Mouse (Mus musculus) layer of hippocampus, adult 18-20 months (tissue): Measurements from ENCODE around the gene Kcnc3. TPM values are rescaled to one million over a fixed set of nuclear protein-coding genes. Genes with fewer than 3 reads are reported as not detected.

Experiments
- DNase-seq, 2 experiments: peaks; one replicate each; pipeline ENCODE4 v3.0.0; 2022; ENCODE audit warnings: low spot score in 2 of 2
- total RNA-seq, 2 experiments: library from RNA; stranded (reverse); gene quantifications; 2 replicates each; pipeline ENCODE4 v1.2.3; 2021

Gene Kcnc3
- total RNA-seq, 2 experiments from 2014 or later, result 164 to 170 TPM

- DNase-seq, result no peak
Measured at GRCm38 (mm10) chr7:44595131-44595561, 4.7 kb downstream of the Kcnc3 start.

GRCm38 (mm10) chr7:44596051-44596450 lies 5.6 kb downstream of the Kcnc3 start:
- DNase-seq, result no peak

GRCm38 (mm10) chr7:44596996-44597538 lies 6.6 kb downstream of the Kcnc3 start:
- no peak for DNase-seq

GRCm38 (mm10) chr7:44597666-44598065 lies 7.2 kb downstream of the Kcnc3 start:
- DNase-seq, result no peak

GRCm38 (mm10) chr7:44598336-44598735 lies 7.9 kb downstream of the Kcnc3 start:
- no peak for DNase-seq

- no peak for DNase-seq
Measured at GRCm38 (mm10) chr7:44600691-44601262, 10.3 kb downstream of the Kcnc3 start.

- no peak for DNase-seq
Measured at GRCm38 (mm10) chr7:44601646-44602045, 11.2 kb downstream of the Kcnc3 start.

- peak; percentile 81 to 95 for DNase-seq
Measured at GRCm38 (mm10) chr7:44602443-44602842, 12.0 kb downstream of the Kcnc3 start.

GRCm38 (mm10) chr7:44603186-44603855 lies 12.9 kb downstream of the Kcnc3 start:
- DNase-seq, result peak in 1 of 2 experiments; percentile 50

- DNase-seq, result peak in 1 of 2 experiments; percentile 78
Measured at GRCm38 (mm10) chr7:44604139-44604606, 13.7 kb downstream of the Kcnc3 start.

- DNase-seq, result peak in 1 of 2 experiments; percentile 22
Measured at GRCm38 (mm10) chr7:44604619-44605018, 14.2 kb downstream of the Kcnc3 start.

GRCm38 (mm10) chr7:44605436-44605835 lies 15.0 kb downstream of the Kcnc3 start:
- no peak for DNase-seq

- peak in 1 of 2 experiments; percentile 37 for DNase-seq
Measured at GRCm38 (mm10) chr7:44606171-44606901, 15.9 kb downstream of the Kcnc3 start.

GRCm38 (mm10) chr7:44612192-44612591 lies 21.7 kb downstream of the Kcnc3 start:
- no peak for DNase-seq

- no peak for DNase-seq
Measured at GRCm38 (mm10) chr7:44614041-44614688, 23.7 kb downstream of the Kcnc3 start.

- no peak for DNase-seq
Measured at GRCm38 (mm10) chr7:44615309-44615708, 24.8 kb downstream of the Kcnc3 start.

GRCm38 (mm10) chr7:44615987-44616386 lies 25.5 kb downstream of the Kcnc3 start:
- no peak for DNase-seq

GRCm38 (mm10) chr7:44617059-44617458 lies 26.6 kb downstream of the Kcnc3 start:
- DNase-seq, result no peak

- DNase-seq, result no peak
Measured at GRCm38 (mm10) chr7:44623714-44624542, 33.5 kb downstream of the Kcnc3 start.

- no peak for DNase-seq
Measured at GRCm38 (mm10) chr7:44624543-44624826, 34.0 kb downstream of the Kcnc3 start.

- no peak for DNase-seq
Measured at GRCm38 (mm10) chr7:44624828-44625227, 34.4 kb downstream of the Kcnc3 start.
